Mouse (Mus musculus) heart, adult 2 months (tissue): ENCODE measurements around the gene Cpsf3.

ENCODE experiments used
- CTCF ChIP-seq: fragments of 200-600 bp; IDR thresholded peaks from 2 replicates; pipeline ENCODE4 v1.8.1; 2022; ENCODE audit warnings: antibody characterized with exemption, mild to moderate bottlenecking, moderate library complexity
- EP300 ChIP-seq: fragments of 200-500 bp; IDR thresholded peaks from 2 replicates; pipeline ENCODE4 v1.6.1; 2011; ENCODE audit warnings: low read depth, low read length, control low read depth; ENCODE audit not compliant: insufficient read depth
- POLR2A ChIP-seq: fragments of 200-500 bp; IDR thresholded peaks from 2 replicates; pipeline ENCODE4 v1.6.1; 2011; ENCODE audit warnings: mild to moderate bottlenecking, low read depth, low read length, control low read depth; ENCODE audit not compliant: insufficient read depth

DNA sequence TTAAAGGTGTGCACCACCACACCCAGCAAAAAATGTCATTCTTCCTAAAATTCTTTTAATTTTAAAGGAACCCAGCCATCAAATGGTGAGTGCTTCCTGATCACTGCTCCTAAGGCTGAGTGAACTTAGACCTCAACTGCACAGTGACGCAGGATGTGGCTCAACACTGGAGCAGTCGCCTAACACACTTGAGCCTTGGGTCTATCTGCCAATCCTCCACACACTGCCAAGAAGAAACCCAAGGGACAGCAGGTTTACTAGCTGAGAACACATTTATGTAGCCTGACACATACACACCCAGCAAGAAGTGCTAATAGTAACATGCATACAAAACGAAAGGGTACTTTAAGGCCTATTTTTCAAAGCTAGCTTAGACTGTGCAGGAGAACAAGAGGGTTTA lies 41.1 kb downstream of the Cpsf3 start:
- TF ChIP-seq POLR2A (no peak), CTCF (no peak), EP300 (no peak)
